Mouse (Mus musculus) bone marrow, adult 2 months (tissue): ENCODE data around the gene Pxdc1.

ENCODE experiments used
- CTCF ChIP-seq: fragments of 200-500 bp; IDR thresholded peaks from 2 replicates; pipeline ENCODE4 v1.5.1; 2011; ENCODE audit warnings: low read length, control low read depth; ENCODE audit not compliant: control insufficient read depth, insufficient read depth
- POLR2A ChIP-seq: fragments of 200-500 bp; IDR thresholded peaks from 2 replicates; pipeline ENCODE4 v1.6.1; 2011; ENCODE audit warnings: low read depth, mild to moderate bottlenecking, control low read depth, low read length, borderline replicate concordance; ENCODE audit not compliant: control insufficient read depth

DNA sequence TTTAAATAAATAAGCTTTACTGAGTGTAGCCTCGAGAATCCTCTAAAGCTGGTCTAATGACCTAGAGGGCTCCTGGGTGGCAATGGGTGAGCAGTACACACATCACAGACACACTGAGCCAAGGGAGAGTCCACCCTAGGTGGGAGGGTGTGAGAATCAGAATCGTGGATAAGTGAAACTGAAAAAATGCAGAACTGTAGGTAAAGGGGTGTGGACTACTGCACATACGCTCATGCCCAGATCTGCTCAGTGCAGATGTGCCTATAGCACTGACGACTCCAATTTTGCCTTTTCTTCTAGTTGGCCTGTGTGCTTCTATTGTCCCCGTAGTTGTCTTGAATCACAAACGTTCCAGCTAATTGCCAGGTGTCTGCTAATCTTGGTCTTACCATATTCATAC, 10.5 kb upstream of the Pxdc1 start:
- TF ChIP-seq CTCF: no peak
- TF ChIP-seq POLR2A: no peak
